Mouse (Mus musculus) hindbrain, embryonic 10.5 days (tissue): ENCODE data around the gene Olfr670. TPM values are rescaled to one million over a fixed set of nuclear protein-coding genes. Genes with fewer than 3 reads are reported as not detected.
"Not testable (repeated sequence)": the region's sequence is repeated elsewhere in the genome, so short reads cannot be mapped to it uniquely, and the experiment has no call there.

ENCODE experiments used
- DNase-seq: peaks from one replicate; pipeline ENCODE4 v3.0.0-alpha.2; 2017; ENCODE audit warnings: low spot score
- H3K27ac ChIP-seq: fragments of 300-500 bp; sonication (generic); 2 replicates; pipeline ENCODE4 v1.5.1; 2016; ENCODE audit warnings: mild to moderate bottlenecking, moderate library complexity
- H3K27me3 ChIP-seq: fragments of 300-500 bp; sonication (generic); 2 replicates; pipeline ENCODE4 v1.6.1; 2016; ENCODE audit warnings: mild to moderate bottlenecking; ENCODE audit not compliant: poor library complexity, insufficient read depth, severe bottlenecking
- H3K36me3 ChIP-seq: fragments of 300-500 bp; sonication (generic); 2 replicates; pipeline ENCODE4 v1.6.1; 2016; ENCODE audit warnings: mild to moderate bottlenecking, moderate library complexity
- H3K4me1 ChIP-seq: fragments of 300-500 bp; sonication (generic); replicated peaks from 2 replicates; pipeline ENCODE4 v1.6.1; 2016; ENCODE audit warnings: mild to moderate bottlenecking
- H3K4me3 ChIP-seq: fragments of 300-500 bp; sonication (generic); 2 replicates; pipeline ENCODE4 v1.5.1; 2016; ENCODE audit warnings: mild to moderate bottlenecking, moderate library complexity
- H3K9me3 ChIP-seq: fragments of 300-500 bp; sonication (generic); 2 replicates; pipeline ENCODE4 v1.6.1; 2016; ENCODE audit warnings: mild to moderate bottlenecking, moderate library complexity
- WGBS: fragments of 180-500 bp; shearing (Covaris S2); methylation state at CpG from one replicate; pipeline ENCODE4 v1.1.7; 2016; 5-methylcytosine and 5-hydroxymethylcytosine counted together
- polyA plus RNA-seq: library from polyadenylated mRNA; unstranded; fragments of >200 nt; fragmentation: Nextera tagmentation; extraction: Ambion mirVana; gene quantifications from 2 replicates; pipeline ENCODE4 v1.2.1, GENCODE M21; 2016

The Olfr670 gene
- not detected in 2 replicates for polyA plus RNA-seq

- no peaks in the 10 kb centered on the region for H3K4me1 ChIP-seq
- no peak within 1 kb of the TSS for H3K27ac ChIP-seq
- no peak for DNase-seq
- H3K27me3 ChIP-seq: no peaks in the 10 kb centered on the region
- peaks cover 3% of the 10 kb centered on the region; the same call in 1 of the 2 replicates for H3K9me3 ChIP-seq
- no peaks in the 10 kb centered on the region for H3K36me3 ChIP-seq
- WGBS: 84% methylated on average over 1 of the region's 1 CpGs
- H3K4me3 ChIP-seq: no peak within 1 kb of the TSS
Measured at GRCm38 (mm10) chr7:104962520-104962919, at the start of gene Olfr670. Gene Olfr670, minus strand, starts transcription at chr7:104962620.

GRCm38 (mm10) chr7:105001929-105002328, 39.5 kb upstream of the Olfr670 start, which contains the start of gene Olfr672:
Gene Olfr672, minus strand, starts transcription at chr7:105002029.
- DNase-seq: no peak
- H3K4me3 ChIP-seq: no peak within 1 kb of the TSS
- no peaks in the 10 kb centered on the region for H3K4me1 ChIP-seq
- H3K27me3 ChIP-seq: no peaks in the 10 kb centered on the region
- no peaks in the 10 kb centered on the region for H3K36me3 ChIP-seq
- no peak within 1 kb of the TSS for H3K27ac ChIP-seq
- no peaks in the 10 kb centered on the region for H3K9me3 ChIP-seq

GRCm38 (mm10) chr7:104979026-104979425, 16.6 kb upstream of the Olfr670 start, which contains the start of gene Olfr671:
Gene Olfr671, minus strand, starts transcription at chr7:104979126.
- WGBS: 81% methylated on average over 1 of the region's 1 CpGs
- Histone ChIP-seq H3K27ac (no peak within 1 kb of the TSS), H3K36me3 (no peaks in the 10 kb centered on the region), H3K27me3 (no peaks in the 10 kb centered on the region), H3K4me1 (no peaks in the 10 kb centered on the region), H3K4me3 (no peak within 1 kb of the TSS), H3K9me3 (peaks cover 4% of the 10 kb centered on the region; the same call in 1 of the 2 replicates)
- DNase-seq: no peak

GRCm38 (mm10) chr7:104972507-104972906, 10.1 kb upstream of the Olfr670 start:
- H3K9me3 ChIP-seq, H3K4me3 ChIP-seq, H3K27ac ChIP-seq, H3K4me1 ChIP-seq, DNase-seq, H3K27me3 ChIP-seq, H3K36me3 ChIP-seq: not testable (repeated sequence)
- WGBS: 75% methylated on average over 2 of the region's 2 CpGs

- H3K9me3 ChIP-seq, DNase-seq, H3K27me3 ChIP-seq, H3K36me3 ChIP-seq, H3K27ac ChIP-seq, H3K4me3 ChIP-seq, H3K4me1 ChIP-seq: not testable (repeated sequence)
- WGBS: 95% methylated on average over 16 of the region's 16 CpGs
Measured at GRCm38 (mm10) chr7:104950234-104950633, 12.2 kb downstream of the Olfr670 start.

- Histone ChIP-seq H3K4me1 (no peaks in the 10 kb centered on the region), H3K4me3 (no peak within 1 kb of the TSS), H3K27ac (no peak within 1 kb of the TSS), H3K9me3 (no peaks in the 10 kb centered on the region), H3K36me3 (no peaks in the 10 kb centered on the region), H3K27me3 (no peaks in the 10 kb centered on the region)
- no peak for DNase-seq
- 84% methylated on average over 1 of the region's 1 CpGs for WGBS
Measured at GRCm38 (mm10) chr7:104933940-104934339, 28.5 kb downstream of the Olfr670 start, which contains the start of gene Olfr669. Gene Olfr669, plus strand, starts transcription at chr7:104934240.

- 85% methylated on average over 1 of the region's 1 CpGs for WGBS
- no peaks in the 10 kb centered on the region for H3K4me1 ChIP-seq
Measured at GRCm38 (mm10) chr7:104927957-104928356, 34.5 kb downstream of the Olfr670 start, which contains the start of gene Olfr668. Gene Olfr668, minus strand, starts transcription at chr7:104928057.

GRCm38 (mm10) chr7:104921382-104921781, 41.0 kb downstream of the Olfr670 start, which contains the start of gene Olfr667:
Gene Olfr667, minus strand, starts transcription at chr7:104921482.
- DNase-seq: no peak
- H3K27me3 ChIP-seq: no peaks in the 10 kb centered on the region
- H3K4me1 ChIP-seq: no peaks in the 10 kb centered on the region
- H3K4me3 ChIP-seq: no peak within 1 kb of the TSS
- no peaks in the 10 kb centered on the region for H3K36me3 ChIP-seq
- H3K27ac ChIP-seq: no peak within 1 kb of the TSS
- no peaks in the 10 kb centered on the region for H3K9me3 ChIP-seq
- 78% methylated on average over 1 of the region's 1 CpGs for WGBS

More at GRCm38 (mm10) chr7:104927957-104928356, 34.5 kb downstream of the Olfr670 start, which contains the start of gene Olfr668:
- no peak for DNase-seq
- H3K36me3 ChIP-seq: no peaks in the 10 kb centered on the region
- no peak within 1 kb of the TSS for H3K27ac ChIP-seq
- no peaks in the 10 kb centered on the region for H3K27me3 ChIP-seq
- no peak within 1 kb of the TSS for H3K4me3 ChIP-seq
- H3K9me3 ChIP-seq: no peaks in the 10 kb centered on the region

Other genes starting within 250 kb of the Olfr670 start
- gene Usp17le, start 185.2 kb downstream of the Olfr670 start, polyA plus RNA-seq: not detected in 2 replicates
- not detected in 2 replicates for gene Usp17lb, start 120.0 kb downstream of the Olfr670 start, polyA plus RNA-seq
- gene Usp17la, start 105.6 kb downstream of the Olfr670 start, polyA plus RNA-seq: not detected in 2 replicates
- gene Olfr665, start 84.6 kb downstream of the Olfr670 start, polyA plus RNA-seq: not detected in 2 replicates
- gene Olfr666, start 66.7 kb downstream of the Olfr670 start, polyA plus RNA-seq: not detected in 2 replicates
- not detected in 2 replicates for gene Olfr667, start 41.1 kb downstream of the Olfr670 start, polyA plus RNA-seq
- gene Olfr668, start 34.6 kb downstream of the Olfr670 start, polyA plus RNA-seq: not detected in 2 replicates
- gene Olfr669, start 28.4 kb downstream of the Olfr670 start, polyA plus RNA-seq: not detected in 2 replicates
- not detected in 2 replicates for gene Olfr671, start 16.5 kb upstream of the Olfr670 start, polyA plus RNA-seq
- gene Olfr672, start 39.4 kb upstream of the Olfr670 start, polyA plus RNA-seq: not detected in 2 replicates
- not detected in 2 replicates for gene Olfr675, start 65.8 kb upstream of the Olfr670 start, polyA plus RNA-seq
- gene Olfr676, start 70.1 kb upstream of the Olfr670 start, polyA plus RNA-seq: not detected in 2 replicates
- not detected in 2 replicates for gene Olfr677, start 88.8 kb upstream of the Olfr670 start, polyA plus RNA-seq
- not detected in 2 replicates for gene Olfr678, start 101.9 kb upstream of the Olfr670 start, polyA plus RNA-seq
- not detected in 2 replicates for gene Olfr679, start 118.6 kb upstream of the Olfr670 start, polyA plus RNA-seq
- not detected in 2 replicates for gene Olfr680-ps1, start 130.2 kb upstream of the Olfr670 start, polyA plus RNA-seq
- not detected in 2 replicates for gene Olfr681, start 154.2 kb upstream of the Olfr670 start, polyA plus RNA-seq
- gene Olfr683, start 184.4 kb upstream of the Olfr670 start, polyA plus RNA-seq: not detected in 2 replicates
- gene Olfr684, start 201.0 kb upstream of the Olfr670 start, polyA plus RNA-seq: not detected in 2 replicates
- gene Olfr685, start 223.4 kb upstream of the Olfr670 start, polyA plus RNA-seq: not detected in 2 replicates
- not detected in 2 replicates for gene Olfr686, start 244.9 kb upstream of the Olfr670 start, polyA plus RNA-seq